Mouse (Mus musculus): ENCODE measurements around the gene Syngap1. TPM values are rescaled to one million over a fixed set of nuclear protein-coding genes. Genes with fewer than 3 reads are reported as not detected.

Gene Syngap1
- polyA plus RNA-seq, 1 experiment from 2014 or later, result 4.7 TPM

DNA sequence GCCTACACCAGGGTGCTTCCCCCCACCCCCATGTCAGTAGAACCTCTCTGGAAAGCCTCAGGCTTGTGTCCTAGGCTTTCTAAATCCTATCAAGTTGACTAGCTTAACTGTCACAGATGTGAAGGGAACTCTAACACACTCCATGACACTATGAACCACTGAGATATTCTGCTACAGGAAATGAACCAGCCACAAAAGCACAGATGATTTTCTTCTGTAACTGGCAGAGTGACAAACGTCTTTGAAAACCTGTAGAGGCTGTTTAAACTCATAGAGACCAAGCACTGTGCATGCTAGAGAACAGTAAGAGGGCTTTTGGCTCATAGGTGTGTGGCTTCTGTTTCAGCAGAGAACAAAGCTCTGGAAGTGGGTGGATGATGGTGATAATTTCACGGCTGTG lies 40.0 kb downstream of the Syngap1 start:
- 84% methylated on average over 2 of the region's 2 CpGs for WGBS
- no peaks in the 10 kb centered on the region for H3K9me3 ChIP-seq (ENCODE audit: control insufficient read depth, low read length)
- DNase-seq (ENCODE audit: low spot score) (no peak), ATAC-seq (ENCODE audit: low FRiP score) (no peak)
- 0 out of 2 replicates have a peak, but pooled peaks cover 4% of the 10 kb centered on the region for H3K36me3 ChIP-seq (ENCODE audit: control insufficient read depth, insufficient read depth, low read length)
- no peak overlapping the region for H3K4me2 ChIP-seq (replicated peaks; ENCODE audit: low read depth, low read length)
- no peak overlapping the region for H3K27ac ChIP-seq (ENCODE audit: low read depth, low read length)
- H3K4me3 ChIP-seq (ENCODE audit: low read depth, low read length), result no peak overlapping the region
- H3K27me3 ChIP-seq (ENCODE audit: control insufficient read depth, insufficient read depth, low read length), result no peaks in the 10 kb centered on the region
- no peaks in the 10 kb centered on the region for H3K4me1 ChIP-seq (replicated peaks; ENCODE audit: control insufficient read depth, insufficient read depth, low read length)
- no peak overlapping the region for H3K9ac ChIP-seq (ENCODE audit: low read depth, low read length)

DNA sequence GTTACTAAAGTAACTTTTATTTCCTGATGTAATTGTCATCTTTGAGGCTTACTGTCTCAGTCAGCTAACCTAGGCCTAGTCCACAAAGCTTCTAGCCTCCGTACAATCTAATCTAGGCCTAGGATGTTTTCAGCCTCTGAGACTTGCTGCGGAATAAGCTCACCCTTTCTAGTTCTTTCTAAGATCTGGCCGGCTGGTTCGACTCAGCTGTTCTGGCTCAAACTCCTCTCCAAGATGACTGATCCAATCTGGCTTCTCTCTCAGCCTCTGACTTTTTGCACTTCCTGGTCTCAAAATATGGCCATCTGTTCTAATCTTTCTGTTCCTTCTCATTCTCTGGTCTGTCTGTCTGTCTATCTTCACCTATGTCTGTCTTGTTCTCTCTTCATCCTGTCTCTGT lies 42.3 kb downstream of the Syngap1 start:
- Histone ChIP-seq H3K27me3 (ENCODE audit: control insufficient read depth, insufficient read depth, low read length) (no peaks in the 10 kb centered on the region), H3K27ac (ENCODE audit: low read depth, low read length) (no peak overlapping the region), H3K9ac (ENCODE audit: low read depth, low read length) (no peak overlapping the region), H3K4me3 (ENCODE audit: low read depth, low read length) (no peak overlapping the region), H3K4me2 (replicated peaks; ENCODE audit: low read depth, low read length) (no peak overlapping the region), H3K36me3 (ENCODE audit: control insufficient read depth, insufficient read depth, low read length) (no peaks in the 10 kb centered on the region), H3K9me3 (ENCODE audit: control insufficient read depth, low read length) (no peaks in the 10 kb centered on the region), H3K4me1 (replicated peaks; ENCODE audit: control insufficient read depth, insufficient read depth, low read length) (no peaks in the 10 kb centered on the region)
- ATAC-seq (ENCODE audit: low FRiP score) (no peak), DNase-seq (ENCODE audit: low spot score) (no peak)
- WGBS, result 98% methylated on average over 4 of the region's 4 CpGs

DNA sequence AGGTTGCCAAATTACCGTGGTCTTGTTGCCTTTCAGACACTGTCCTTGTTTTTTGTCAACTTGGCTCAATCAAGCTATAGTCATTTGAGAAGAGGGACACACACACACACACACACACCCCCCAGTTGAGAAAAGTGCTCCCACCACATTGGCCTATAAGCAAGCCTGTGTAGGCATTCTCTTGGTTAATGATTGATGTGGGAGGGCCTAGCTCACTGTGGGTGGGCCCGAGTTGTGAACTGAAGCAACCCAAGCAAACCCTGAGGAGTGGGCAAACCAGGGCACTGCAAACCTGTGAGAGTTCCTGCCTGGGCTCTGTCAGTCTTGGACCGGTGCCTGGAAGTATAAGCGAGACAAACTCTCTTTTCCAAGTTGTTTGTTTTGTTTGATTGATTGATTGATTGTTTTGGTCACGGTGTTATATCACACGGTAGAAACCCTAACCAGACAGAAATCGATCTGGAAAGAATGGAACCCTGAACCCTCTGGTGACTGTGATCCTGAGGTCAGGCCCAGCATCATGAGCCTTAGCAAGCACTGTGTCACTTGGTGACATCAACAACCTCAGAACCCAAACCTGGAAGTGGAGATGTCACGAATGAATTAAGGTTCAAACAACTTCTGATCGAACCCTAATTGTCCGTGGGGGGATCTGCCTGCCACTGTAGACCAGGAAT lies 44.6 kb downstream of the Syngap1 start:
- no peaks in the 10 kb centered on the region for H3K36me3 ChIP-seq (ENCODE audit: control insufficient read depth, insufficient read depth, low read length)
- WGBS, result 83% methylated on average over 10 of the region's 10 CpGs
- ATAC-seq (ENCODE audit: low FRiP score), result no peak

DNA sequence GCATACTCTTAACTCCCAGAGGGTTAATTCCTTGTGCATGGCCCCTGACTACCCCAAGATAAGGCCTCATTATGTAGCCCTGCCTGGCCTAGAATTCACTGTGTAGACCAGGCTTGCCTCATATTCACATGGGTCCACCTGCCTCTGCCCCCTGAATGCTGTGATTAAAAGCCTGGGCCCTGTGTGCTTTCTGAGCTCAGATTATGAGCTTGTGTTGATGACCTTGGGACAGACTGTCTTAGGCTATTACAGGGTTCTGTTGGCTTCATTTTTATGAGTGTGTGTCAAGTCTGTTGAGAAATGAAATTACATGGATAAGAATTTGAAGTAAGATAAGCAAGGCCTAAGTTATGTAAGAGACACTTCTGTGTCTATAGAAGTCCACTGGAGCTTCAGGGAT lies 49.5 kb downstream of the Syngap1 start:
- DNase-seq (ENCODE audit: low spot score), result no peak
- no peak overlapping the region for H3K4me2 ChIP-seq (replicated peaks; ENCODE audit: low read depth, low read length)
- H3K4me3 ChIP-seq (ENCODE audit: low read depth, low read length), result no peak overlapping the region

More for the DNA sequence above, 44.6 kb downstream of the Syngap1 start:
- H3K9ac ChIP-seq (ENCODE audit: low read depth, low read length), result no peak overlapping the region
- H3K4me3 ChIP-seq (ENCODE audit: low read depth, low read length), result no peak overlapping the region
- no peaks in the 10 kb centered on the region for H3K27me3 ChIP-seq (ENCODE audit: control insufficient read depth, insufficient read depth, low read length)
- no peaks in the 10 kb centered on the region for H3K9me3 ChIP-seq (ENCODE audit: control insufficient read depth, low read length)
- H3K4me2 ChIP-seq (replicated peaks; ENCODE audit: low read depth, low read length), result no peak overlapping the region
- H3K27ac ChIP-seq (ENCODE audit: low read depth, low read length), result no peak overlapping the region
- H3K4me1 ChIP-seq (replicated peaks; ENCODE audit: control insufficient read depth, insufficient read depth, low read length), result no peaks in the 10 kb centered on the region
- DNase-seq (ENCODE audit: low spot score), result no peak

GRCm38 (mm10) chr17:26994410-26994809 lies 53.4 kb downstream of the Syngap1 start:
- no peaks in the 10 kb centered on the region for H3K36me3 ChIP-seq (ENCODE audit: control insufficient read depth, insufficient read depth, low read length)
- H3K27me3 ChIP-seq (ENCODE audit: control insufficient read depth, insufficient read depth, low read length), result no peaks in the 10 kb centered on the region
- ATAC-seq (ENCODE audit: low FRiP score), result no peak
- H3K27ac ChIP-seq (ENCODE audit: low read depth, low read length), result no peak overlapping the region
- no peak overlapping the region for H3K9ac ChIP-seq (ENCODE audit: low read depth, low read length)
- H3K9me3 ChIP-seq (ENCODE audit: control insufficient read depth, low read length), result no peaks in the 10 kb centered on the region
- no peak for DNase-seq (ENCODE audit: low spot score)
- 88% methylated on average over 14 of the region's 14 CpGs for WGBS
- H3K4me1 ChIP-seq (replicated peaks; ENCODE audit: control insufficient read depth, insufficient read depth, low read length), result no peaks in the 10 kb centered on the region
- no peak overlapping the region for H3K4me3 ChIP-seq (ENCODE audit: low read depth, low read length)
- no peak overlapping the region for H3K4me2 ChIP-seq (replicated peaks; ENCODE audit: low read depth, low read length)

More for the DNA sequence above, 49.5 kb downstream of the Syngap1 start:
- H3K27ac ChIP-seq (ENCODE audit: low read depth, low read length), result no peak overlapping the region
- no peaks in the 10 kb centered on the region for H3K9me3 ChIP-seq (ENCODE audit: control insufficient read depth, low read length)
- H3K4me1 ChIP-seq (replicated peaks; ENCODE audit: control insufficient read depth, insufficient read depth, low read length), result no peaks in the 10 kb centered on the region
- no peaks in the 10 kb centered on the region for H3K27me3 ChIP-seq (ENCODE audit: control insufficient read depth, insufficient read depth, low read length)
- H3K36me3 ChIP-seq (ENCODE audit: control insufficient read depth, insufficient read depth, low read length), result no peaks in the 10 kb centered on the region
- ATAC-seq (ENCODE audit: low FRiP score), result no peak
- H3K9ac ChIP-seq (ENCODE audit: low read depth, low read length), result no peak overlapping the region

GRCm38 (mm10) chr17:26995006-26995405 lies 54.0 kb downstream of the Syngap1 start:
- ATAC-seq (ENCODE audit: low FRiP score), result no peak
- no peak overlapping the region for H3K9ac ChIP-seq (ENCODE audit: low read depth, low read length)
- WGBS, result 79% methylated on average over 6 of the region's 6 CpGs
- no peaks in the 10 kb centered on the region for H3K9me3 ChIP-seq (ENCODE audit: control insufficient read depth, low read length)
- no peak for DNase-seq (ENCODE audit: low spot score)
- no peaks in the 10 kb centered on the region for H3K36me3 ChIP-seq (ENCODE audit: control insufficient read depth, insufficient read depth, low read length)
- H3K4me1 ChIP-seq (replicated peaks; ENCODE audit: control insufficient read depth, insufficient read depth, low read length), result no peaks in the 10 kb centered on the region
- no peaks in the 10 kb centered on the region for H3K27me3 ChIP-seq (ENCODE audit: control insufficient read depth, insufficient read depth, low read length)
- H3K4me3 ChIP-seq (ENCODE audit: low read depth, low read length), result no peak overlapping the region
- no peak overlapping the region for H3K4me2 ChIP-seq (replicated peaks; ENCODE audit: low read depth, low read length)
- H3K27ac ChIP-seq (ENCODE audit: low read depth, low read length), result no peak overlapping the region

DNA sequence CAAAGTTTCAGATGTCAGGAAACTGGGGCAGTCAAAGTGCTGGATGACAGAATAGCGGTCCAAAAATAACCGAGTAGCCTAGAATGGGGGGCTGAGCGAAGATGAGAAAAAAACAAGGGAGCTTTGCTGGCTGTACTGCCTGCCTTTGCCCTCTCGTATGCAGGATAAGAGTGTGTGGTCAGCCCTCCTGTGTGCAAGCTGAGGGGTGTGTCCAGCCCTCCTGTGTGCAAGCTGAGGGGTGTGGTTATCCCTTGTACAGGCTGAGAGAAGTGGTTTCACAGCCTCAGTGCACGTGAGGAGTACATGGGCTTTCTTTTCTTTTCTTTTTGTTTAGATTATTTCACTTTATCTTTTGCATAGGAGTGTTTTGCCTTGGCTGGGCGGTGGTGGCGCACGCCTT lies 54.5 kb downstream of the Syngap1 start:
- H3K9ac ChIP-seq (ENCODE audit: low read depth, low read length), result no peak overlapping the region
- no peak overlapping the region for H3K27ac ChIP-seq (ENCODE audit: low read depth, low read length)
- ATAC-seq (ENCODE audit: low FRiP score) (no peak), DNase-seq (ENCODE audit: low spot score) (no peak)
- H3K27me3 ChIP-seq (ENCODE audit: control insufficient read depth, insufficient read depth, low read length), result no peaks in the 10 kb centered on the region
- H3K4me1 ChIP-seq (replicated peaks; ENCODE audit: control insufficient read depth, insufficient read depth, low read length), result no peaks in the 10 kb centered on the region
- H3K36me3 ChIP-seq (ENCODE audit: control insufficient read depth, insufficient read depth, low read length), result no peaks in the 10 kb centered on the region
- WGBS, result 82% methylated on average over 8 of the region's 8 CpGs
- no peak overlapping the region for H3K4me2 ChIP-seq (replicated peaks; ENCODE audit: low read depth, low read length)
- H3K4me3 ChIP-seq (ENCODE audit: low read depth, low read length), result no peak overlapping the region
- H3K9me3 ChIP-seq (ENCODE audit: control insufficient read depth, low read length), result no peaks in the 10 kb centered on the region

- Histone ChIP-seq H3K9ac (ENCODE audit: low read depth, low read length) (no peak overlapping the region), H3K4me3 (ENCODE audit: low read depth, low read length) (no peak overlapping the region), H3K36me3 (ENCODE audit: control insufficient read depth, insufficient read depth, low read length) (no peaks in the 10 kb centered on the region), H3K9me3 (ENCODE audit: control insufficient read depth, low read length) (no peaks in the 10 kb centered on the region), H3K4me2 (replicated peaks; ENCODE audit: low read depth, low read length) (no peak overlapping the region), H3K27ac (ENCODE audit: low read depth, low read length) (no peak overlapping the region), H3K27me3 (ENCODE audit: control insufficient read depth, insufficient read depth, low read length) (no peaks in the 10 kb centered on the region), H3K4me1 (replicated peaks; ENCODE audit: control insufficient read depth, insufficient read depth, low read length) (no peaks in the 10 kb centered on the region)
- ATAC-seq (ENCODE audit: low FRiP score) (no peak), DNase-seq (ENCODE audit: low spot score) (no peak)
- 79% methylated on average over 4 of the region's 4 CpGs for WGBS
These were observed 56.6 kb downstream of the Syngap1 start for GRCm38 (mm10) chr17:26997661-26998060.

DNA sequence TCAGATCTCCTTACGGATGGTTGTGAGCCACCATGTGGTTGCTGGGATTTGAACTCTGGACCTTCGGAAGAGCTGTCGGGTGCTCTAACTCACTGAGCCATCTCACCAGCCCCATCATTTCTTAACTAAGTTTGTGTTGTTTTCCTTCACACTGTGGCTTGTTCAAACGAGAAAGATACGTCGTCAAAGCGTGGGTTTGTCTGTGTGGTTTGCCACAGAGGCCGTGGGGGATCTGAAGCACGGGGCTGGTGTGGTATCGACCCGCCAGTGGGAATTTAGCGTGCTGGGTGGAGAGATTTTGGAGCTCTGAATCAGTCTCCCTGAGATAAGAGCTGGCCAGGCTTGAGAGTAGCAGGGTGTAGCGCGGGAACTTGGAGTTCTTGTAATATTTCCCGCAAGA lies 57.2 kb downstream of the Syngap1 start:
- Histone ChIP-seq H3K4me2 (replicated peaks; ENCODE audit: low read depth, low read length) (no peak overlapping the region), H3K36me3 (ENCODE audit: control insufficient read depth, insufficient read depth, low read length) (no peaks in the 10 kb centered on the region), H3K4me1 (replicated peaks; ENCODE audit: control insufficient read depth, insufficient read depth, low read length) (no peaks in the 10 kb centered on the region), H3K27me3 (ENCODE audit: control insufficient read depth, insufficient read depth, low read length) (no peaks in the 10 kb centered on the region), H3K4me3 (ENCODE audit: low read depth, low read length) (no peak overlapping the region), H3K27ac (ENCODE audit: low read depth, low read length) (no peak overlapping the region), H3K9me3 (ENCODE audit: control insufficient read depth, low read length) (no peaks in the 10 kb centered on the region), H3K9ac (ENCODE audit: low read depth, low read length) (no peak overlapping the region)
- DNase-seq (ENCODE audit: low spot score), result no peak
- 95% methylated on average over 15 of the region's 15 CpGs for WGBS
- no peak for ATAC-seq (ENCODE audit: low FRiP score)

Data from hindbrain, embryonic 11.5 days (tissue).